Mouse (Mus musculus) MEL (cell line): ENCODE measurements around the gene Npm1. TPM values are rescaled to one million over a fixed set of nuclear protein-coding genes. Genes with fewer than 3 reads are reported as not detected.

ENCODE experiments used
- DNase-seq: peaks from one replicate; pipeline ENCODE4 v3.0.0; 2011; ENCODE audit warnings: low read depth, low spot score
- H3K27ac ChIP-seq: 2 replicates; pipeline ENCODE4 v1.5.1; 2012; ENCODE audit warnings: low read depth, mild to moderate bottlenecking, control low read depth, low read length, moderate library complexity; ENCODE audit not compliant: control insufficient read depth
- H3K27me3 ChIP-seq, 2 experiments: fragments of 150-350 bp in 1 of 2; sonication (generic) in 1 of 2; 2 replicates each; pipeline ENCODE4 v1.6.1; 2012; ENCODE audit warnings: low read length in 2 of 2, mild to moderate bottlenecking in 2 of 2, improper control_type of control experiment in 1 of 2, moderate library complexity in 1 of 2; ENCODE audit not compliant: insufficient read depth in 2 of 2, control insufficient read depth in 1 of 2
- H3K36me3 ChIP-seq, 2 experiments: 2 replicates each; pipeline ENCODE4 v1.6.1; 2012 to 2014; ENCODE audit warnings: low read length in 2 of 2, improper control_type of control experiment in 1 of 2, inconsistent platforms in 1 of 2, mild to moderate bottlenecking in 1 of 2; ENCODE audit not compliant: insufficient read depth in 2 of 2, control insufficient read depth in 1 of 2
- H3K4me1 ChIP-seq, 2 experiments: fragments of 150-350 bp in 1 of 2; sonication (generic) in 1 of 2; 2 replicates each; pipeline ENCODE4 v1.6.1; 2012; ENCODE audit warnings: low read length in 2 of 2, improper control_type of control experiment in 1 of 2, mild to moderate bottlenecking in 1 of 2; ENCODE audit not compliant: insufficient read depth in 2 of 2, control insufficient read depth in 1 of 2
- H3K4me3 ChIP-seq, 2 experiments: fragments of 150-350 bp in 1 of 2; sonication (generic) in 1 of 2; 2 replicates each; pipeline ENCODE4 v1.5.1; 2012; ENCODE audit warnings: low read depth in 2 of 2, low read length in 2 of 2, mild to moderate bottlenecking in 2 of 2, moderate library complexity in 2 of 2, control low read depth in 1 of 2, improper control_type of control experiment in 1 of 2; ENCODE audit not compliant: control insufficient read depth in 1 of 2, insufficient read depth in 1 of 2
- H3K79me2 ChIP-seq: 2 replicates; pipeline ENCODE4 v1.6.1; 2012; ENCODE audit warnings: mild to moderate bottlenecking, low read length, moderate library complexity; ENCODE audit not compliant: control insufficient read depth, poor library complexity, insufficient read depth
- H3K9ac ChIP-seq: 2 replicates; pipeline ENCODE4 v1.6.1; 2012; ENCODE audit warnings: low read depth, mild to moderate bottlenecking, control low read depth, low read length, moderate library complexity; ENCODE audit not compliant: control insufficient read depth, poor library complexity, severe bottlenecking
- H3K9me3 ChIP-seq: fragments of 150-350 bp; sonication (generic); replicated peaks from 2 replicates; pipeline ENCODE4 v1.6.1; 2012; ENCODE audit warnings: mild to moderate bottlenecking, low read length, improper control_type of control experiment, moderate library complexity; ENCODE audit not compliant: insufficient read depth
- CHD2 ChIP-seq: IDR thresholded peaks from 2 replicates; pipeline ENCODE4 v1.6.1; 2011; ENCODE audit warnings: low read length, improper control_type of control experiment
- CTCF ChIP-seq, 3 experiments: IDR thresholded peaks in 2 of 3; conservative IDR thresholded peaks in 1 of 3; 2 replicates each; pipeline ENCODE4 v1.5.1; 2011 to 2012; ENCODE audit warnings: low read length in 3 of 3, low read depth in 2 of 3, mild to moderate bottlenecking in 2 of 3, improper control_type of control experiment in 1 of 3, inconsistent platforms in 1 of 3, mixed read lengths in 1 of 3, moderate library complexity in 1 of 3; ENCODE audit not compliant: control insufficient read depth in 1 of 3, insufficient read depth in 1 of 3, poor library complexity in 1 of 3, severe bottlenecking in 1 of 3
- E2F4 ChIP-seq: IDR thresholded peaks from 2 replicates; pipeline ENCODE4 v1.6.1; 2011; ENCODE audit warnings: low read depth, low read length, improper control_type of control experiment, borderline replicate concordance
- ELF1 ChIP-seq: IDR thresholded peaks from 2 replicates; pipeline ENCODE4 v1.6.1; 2014; ENCODE audit warnings: low read depth, mild to moderate bottlenecking, inconsistent platforms, low read length, improper control_type of control experiment, moderate library complexity
- EP300 ChIP-seq, 2 experiments: IDR thresholded peaks; 2 replicates each; pipeline ENCODE4 v1.6.1; 2011; ENCODE audit warnings: improper control_type of control experiment in 2 of 2, low read length in 2 of 2, low read depth in 1 of 2, mild to moderate bottlenecking in 1 of 2
- ETS1 ChIP-seq: IDR thresholded peaks from 2 replicates; pipeline ENCODE4 v1.6.1; 2012; ENCODE audit warnings: low read depth, mild to moderate bottlenecking, inconsistent platforms, low read length, improper control_type of control experiment, moderate library complexity
- HCFC1 ChIP-seq: IDR thresholded peaks from 2 replicates; pipeline ENCODE4 v1.6.1; 2012; ENCODE audit warnings: low read depth, mild to moderate bottlenecking, inconsistent platforms, low read length, improper control_type of control experiment, moderate library complexity
- JUND ChIP-seq: IDR thresholded peaks from 2 replicates; pipeline ENCODE4 v1.6.1; 2011; ENCODE audit warnings: low read depth, mild to moderate bottlenecking, improper control_type of control experiment, low read length
- KAT2A ChIP-seq: conservative IDR thresholded peaks from 2 replicates; pipeline ENCODE4 v1.6.1; 2012; ENCODE audit warnings: low read depth, low read length, improper control_type of control experiment, inconsistent platforms
- MAFK ChIP-seq: IDR thresholded peaks from 2 replicates; pipeline ENCODE4 v1.6.1; 2011; ENCODE audit warnings: low read depth, mild to moderate bottlenecking, low read length, improper control_type of control experiment, borderline replicate concordance
- MAX ChIP-seq: IDR thresholded peaks from 2 replicates; pipeline ENCODE4 v1.6.1; 2011; ENCODE audit warnings: low read length, improper control_type of control experiment
- MAZ ChIP-seq: IDR thresholded peaks from 2 replicates; pipeline ENCODE4 v1.6.1; 2012; ENCODE audit warnings: low read depth, mild to moderate bottlenecking, inconsistent platforms, low read length, improper control_type of control experiment
- NELFE ChIP-seq: IDR thresholded peaks from 2 replicates; pipeline ENCODE4 v1.6.1; 2011; ENCODE audit warnings: low read depth, low read length, improper control_type of control experiment
- NRF1 ChIP-seq: IDR thresholded peaks from 2 replicates; pipeline ENCODE4 v1.6.1; 2014; ENCODE audit warnings: low read depth, mild to moderate bottlenecking, inconsistent platforms, low read length, improper control_type of control experiment, moderate library complexity; ENCODE audit not compliant: poor library complexity, insufficient read depth, severe bottlenecking
- POLR2A ChIP-seq, 2 experiments: IDR thresholded peaks; 2 replicates each; pipeline ENCODE4 v1.6.1; 2011 to 2012; ENCODE audit warnings: low read length in 2 of 2, mild to moderate bottlenecking in 2 of 2, control low read depth in 1 of 2, improper control_type of control experiment in 1 of 2, low read depth in 1 of 2, moderate library complexity in 1 of 2; ENCODE audit not compliant: control insufficient read depth in 1 of 2, insufficient read depth in 1 of 2, poor library complexity in 1 of 2
- POLR2AphosphoS5 ChIP-seq: IDR thresholded peaks from 2 replicates; pipeline ENCODE4 v1.6.1; 2012; ENCODE audit warnings: low read depth, borderline replicate concordance, mild to moderate bottlenecking, inconsistent platforms, low read length, moderate library complexity, mixed read lengths
- RAD21 ChIP-seq: IDR thresholded peaks from 2 replicates; pipeline ENCODE4 v1.6.1; 2011; ENCODE audit warnings: mild to moderate bottlenecking, low read depth, low read length, improper control_type of control experiment
- RCOR1 ChIP-seq: IDR thresholded peaks from 2 replicates; pipeline ENCODE4 v1.6.1; 2012; ENCODE audit warnings: low read depth, mild to moderate bottlenecking, inconsistent platforms, low read length, improper control_type of control experiment
- SIN3A ChIP-seq: IDR thresholded peaks from 2 replicates; pipeline ENCODE4 v1.6.1; 2012; ENCODE audit warnings: low read length, improper control_type of control experiment, inconsistent platforms
- SMC3 ChIP-seq: IDR thresholded peaks from 2 replicates; pipeline ENCODE4 v1.6.1; 2011; ENCODE audit warnings: low read depth, low read length, improper control_type of control experiment
- TBP ChIP-seq: IDR thresholded peaks from 2 replicates; pipeline ENCODE4 v1.8.0; 2011; ENCODE audit warnings: low read depth, low read length, improper control_type of control experiment
- USF2 ChIP-seq, 2 experiments: IDR thresholded peaks; 2 replicates each; pipeline ENCODE4 v1.6.1; 2011 to 2012; ENCODE audit warnings: improper control_type of control experiment in 2 of 2, low read length in 2 of 2, borderline replicate concordance in 1 of 2, inconsistent platforms in 1 of 2, low read depth in 1 of 2, mild to moderate bottlenecking in 1 of 2; ENCODE audit not compliant: insufficient read depth in 1 of 2
- ZKSCAN1 ChIP-seq: IDR thresholded peaks from 2 replicates; pipeline ENCODE4 v1.6.1; 2012; ENCODE audit warnings: low read depth, mild to moderate bottlenecking, inconsistent platforms, low read length, improper control_type of control experiment, moderate library complexity
- ZMIZ1 ChIP-seq: IDR thresholded peaks from 2 replicates; pipeline ENCODE4 v1.6.1; 2012; ENCODE audit warnings: low read depth, mild to moderate bottlenecking, inconsistent platforms, low read length, improper control_type of control experiment, moderate library complexity
- ZNF384 ChIP-seq: IDR thresholded peaks from 2 replicates; pipeline ENCODE4 v1.6.1; 2012; ENCODE audit warnings: low read depth, mild to moderate bottlenecking, inconsistent platforms, low read length, improper control_type of control experiment
- polyA plus RNA-seq, 2 experiments: library from polyadenylated mRNA; stranded (reverse) in 1 of 2; unstranded in 1 of 2; fragments of >175 nt in 1 of 2; fragments of >200 nt in 1 of 2; gene quantifications; 2 replicates each; pipeline versions ENCODE4 v1.2.1 to v1.2.4; 2012; ENCODE audit warnings: low replicate concordance in 2 of 2, low read depth in 1 of 2; ENCODE audit not compliant: insufficient read length in 2 of 2, insufficient read depth in 1 of 2, missing spikeins in 1 of 2
- total RNA-seq: library from RNA; depleted of rRNA; stranded (reverse); fragments of 300-350 nt; gene quantifications from 2 replicates; pipeline ENCODE4 v1.2.3, GENCODE M21; 2012

Gene Npm1
- total and polyA plus RNA-seq, 3 experiments = 839 to 4,033 (median 3,244) TPM

GRCm38 (mm10) chr11:33134391-33134986 is 28.5 kb downstream of the Npm1 start:
- no peak for DNase-seq
- H3K9ac ChIP-seq = no peak overlapping the region
- H3K27ac ChIP-seq = no peak overlapping the region
- TF ChIP-seq JUND (no peak), EP300 (IDR thresholded peaks at IDR 0.05; ENCODE audit: low read depth in 1 of 2, low read length in 2 of 2) (no peak), HCFC1 (no peak), ZKSCAN1 (no peak), CTCF (IDR thresholded peaks at IDR 0.05 in 2 of 3, conservative IDR thresholded peaks at IDR 0.05 in 1 of 3; ENCODE audit: control insufficient read depth in 1 of 3, insufficient read depth in 1 of 3, low read depth in 2 of 3, low read length in 3 of 3, poor library complexity in 1 of 3, severe bottlenecking in 1 of 3) (no peak), ETS1 (no peak), SMC3 (no peak), NELFE (no peak), MAFK (no peak), RAD21 (no peak), USF2 (IDR thresholded peaks at IDR 0.05; ENCODE audit: borderline replicate concordance in 1 of 2, insufficient read depth in 1 of 2, low read depth in 1 of 2, low read length in 2 of 2) (no peak), RCOR1 (no peak), ELF1 (no peak), POLR2AphosphoS5 (no peak), TBP (no peak), ZMIZ1 (no peak), NRF1 (no peak), E2F4 (no peak), ZNF384 (no peak)
- no peaks in the 10 kb centered on the region for H3K79me2 ChIP-seq
- H3K4me1 ChIP-seq = no peaks in the 10 kb centered on the region
- no peak overlapping the region for H3K4me3 ChIP-seq
- H3K9me3 ChIP-seq = no peaks in the 10 kb centered on the region
- no peaks in the 10 kb centered on the region for H3K36me3 ChIP-seq
- no peaks in the 10 kb centered on the region for H3K27me3 ChIP-seq

- H3K27ac ChIP-seq = no peak overlapping the region
- H3K27me3 ChIP-seq = no peaks in the 10 kb centered on the region
- no peaks in the 10 kb centered on the region for H3K79me2 ChIP-seq
- H3K36me3 ChIP-seq = no peaks in the 10 kb centered on the region
- DNase-seq = no peak
- TF ChIP-seq MAX (no peak), POLR2A (IDR thresholded peaks at IDR 0.05; ENCODE audit: control insufficient read depth in 1 of 2, insufficient read depth in 1 of 2, low read depth in 1 of 2, low read length in 2 of 2, poor library complexity in 1 of 2) (no peak), CHD2 (no peak), KAT2A (no peak), USF2 (IDR thresholded peaks at IDR 0.05; ENCODE audit: borderline replicate concordance in 1 of 2, insufficient read depth in 1 of 2, low read depth in 1 of 2, low read length in 2 of 2) (no peak), SIN3A (no peak), MAZ (no peak), JUND (no peak), NELFE (no peak)
- no peak overlapping the region for H3K9ac ChIP-seq
- no peaks in the 10 kb centered on the region for H3K9me3 ChIP-seq
- no peak overlapping the region for H3K4me3 ChIP-seq
- H3K4me1 ChIP-seq = no peaks in the 10 kb centered on the region
Measured at GRCm38 (mm10) chr11:33132619-33133338, 30.2 kb downstream of the Npm1 start.
